Mouse (Mus musculus) small intestine, adult 2 months (tissue): Measurements from ENCODE around the gene 9630041A04Rik.

Source experiments
- CTCF ChIP-seq: fragments of 200-500 bp; IDR thresholded peaks from 2 replicates; pipeline ENCODE4 v1.5.1; 2012; ENCODE audit warnings: low read depth, mild to moderate bottlenecking, control low read depth, inconsistent platforms, low read length, moderate library complexity, mixed read lengths; ENCODE audit not compliant: insufficient replicate concordance, insufficient read length; ENCODE audit errors: extremely low read depth
- POLR2A ChIP-seq: fragments of 200-500 bp; IDR thresholded peaks from 2 replicates; pipeline ENCODE4 v1.6.1; 2012; ENCODE audit warnings: low read depth, mild to moderate bottlenecking, control low read depth, inconsistent platforms, low read length, moderate library complexity

GRCm38 (mm10) chr9:101870034-101870433 is 8.4 kb downstream of the 9630041A04Rik start:
- TF ChIP-seq CTCF, result no peak
- no peak for TF ChIP-seq POLR2A
